Mouse (Mus musculus): ENCODE data around the gene Cacna2d3. TPM values are rescaled to one million over a fixed set of nuclear protein-coding genes. Genes with fewer than 3 reads are reported as not detected.

The Cacna2d3 gene
- polyA plus RNA-seq, 1 experiment from 2014 or later: 1.1 TPM

DNA sequence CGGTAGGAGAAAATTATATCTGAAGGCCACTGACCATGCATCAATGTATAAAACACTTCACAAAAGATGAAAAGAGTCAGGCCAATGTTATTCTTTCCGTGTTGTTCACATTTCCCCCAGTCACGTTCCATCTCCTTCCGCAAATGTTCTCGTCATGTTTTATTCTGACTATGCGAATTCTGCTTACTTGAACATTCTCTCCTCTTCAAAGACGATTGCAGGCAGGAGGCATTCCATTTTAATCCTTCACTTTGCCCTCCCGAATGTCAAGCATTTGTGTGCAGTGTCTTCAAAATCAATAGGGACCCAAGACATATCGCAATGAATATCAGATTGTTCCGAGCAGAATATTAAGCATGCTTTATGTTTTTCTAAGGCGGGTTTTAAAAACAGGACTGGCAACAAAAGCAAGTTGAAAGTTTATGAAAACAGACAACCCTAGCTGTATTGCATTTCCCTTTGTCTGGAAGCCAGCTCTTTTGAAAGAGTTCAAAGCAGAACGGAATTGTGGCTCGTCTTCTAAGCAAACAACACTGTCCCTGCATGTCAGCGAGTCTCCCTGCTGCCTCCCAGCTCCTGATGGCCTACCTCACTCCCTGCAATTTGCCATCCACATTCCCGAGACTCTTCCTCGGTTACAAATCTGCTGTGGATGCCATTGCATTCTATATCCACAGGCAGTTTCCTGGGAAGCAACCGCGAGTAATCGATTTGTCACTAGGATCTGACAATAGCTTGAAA is 492.5 kb downstream of the Cacna2d3 start:
- Histone ChIP-seq H3K9me3 (no peaks in the 10 kb centered on the region), H3K27me3 (ENCODE audit: insufficient read depth, poor library complexity, severe bottlenecking) (no peaks in the 10 kb centered on the region), H3K4me1 (peaks cover 6% of the 10 kb centered on the region; the same call in 1 of the 2 replicates), H3K4me3 (no peak overlapping the region), H3K36me3 (no peaks in the 10 kb centered on the region), H3K27ac (peak overlapping the region; percentile 42; the same call in 1 of the 2 replicates)
- 62% methylated on average over 19 of the region's 19 CpGs for WGBS
- no peak for DNase-seq (ENCODE audit: low spot score)

- Histone ChIP-seq H3K4me3 (no peak overlapping the region), H3K9me3 (no peaks in the 10 kb centered on the region), H3K36me3 (no peaks in the 10 kb centered on the region), H3K4me1 (peaks cover 6% of the 10 kb centered on the region; the same call in 1 of the 2 replicates), H3K27me3 (ENCODE audit: insufficient read depth, poor library complexity, severe bottlenecking) (no peaks in the 10 kb centered on the region), H3K27ac (peak overlapping the region; percentile 19; the same call in 1 of the 2 replicates)
- DNase-seq (ENCODE audit: low spot score): no peak
Measured at GRCm38 (mm10) chr14:29228471-29228870, 493.2 kb downstream of the Cacna2d3 start.

- H3K4me1 ChIP-seq: peaks cover 6% of the 10 kb centered on the region; the same call in 1 of the 2 replicates
- no peaks in the 10 kb centered on the region for H3K9me3 ChIP-seq
- H3K27me3 ChIP-seq (ENCODE audit: insufficient read depth, poor library complexity, severe bottlenecking): no peaks in the 10 kb centered on the region
- H3K36me3 ChIP-seq: no peaks in the 10 kb centered on the region
- WGBS: 31% methylated on average over 2 of the region's 2 CpGs
- H3K4me3 ChIP-seq: no peak overlapping the region
- DNase-seq (ENCODE audit: low spot score): no peak
- peak overlapping the region; percentile 22; the same call in 1 of the 2 replicates for H3K27ac ChIP-seq
Measured at GRCm38 (mm10) chr14:29227959-29228358, 493.7 kb downstream of the Cacna2d3 start.

- Histone ChIP-seq H3K27me3 (ENCODE audit: insufficient read depth, poor library complexity, severe bottlenecking) (no peaks in the 10 kb centered on the region), H3K9me3 (no peaks in the 10 kb centered on the region), H3K36me3 (no peaks in the 10 kb centered on the region), H3K4me3 (no peak overlapping the region), H3K27ac (no peak overlapping the region), H3K4me1 (peaks cover 6% of the 10 kb centered on the region; the same call in 1 of the 2 replicates)
- no peak for DNase-seq (ENCODE audit: low spot score)
- 58% methylated on average over 2 of the region's 2 CpGs for WGBS
Measured at GRCm38 (mm10) chr14:29225754-29226365, 495.8 kb downstream of the Cacna2d3 start.

- H3K4me3 ChIP-seq: no peak overlapping the region
- 82% methylated on average over 1 of the region's 1 CpGs for WGBS
- no peak for DNase-seq (ENCODE audit: low spot score)
- no peaks in the 10 kb centered on the region for H3K36me3 ChIP-seq
- no peaks in the 10 kb centered on the region for H3K27me3 ChIP-seq (ENCODE audit: insufficient read depth, poor library complexity, severe bottlenecking)
- no peaks in the 10 kb centered on the region for H3K4me1 ChIP-seq
- H3K9me3 ChIP-seq: no peaks in the 10 kb centered on the region
- no peak overlapping the region for H3K27ac ChIP-seq
Measured at GRCm38 (mm10) chr14:29223012-29223411, 498.7 kb downstream of the Cacna2d3 start.

DNA sequence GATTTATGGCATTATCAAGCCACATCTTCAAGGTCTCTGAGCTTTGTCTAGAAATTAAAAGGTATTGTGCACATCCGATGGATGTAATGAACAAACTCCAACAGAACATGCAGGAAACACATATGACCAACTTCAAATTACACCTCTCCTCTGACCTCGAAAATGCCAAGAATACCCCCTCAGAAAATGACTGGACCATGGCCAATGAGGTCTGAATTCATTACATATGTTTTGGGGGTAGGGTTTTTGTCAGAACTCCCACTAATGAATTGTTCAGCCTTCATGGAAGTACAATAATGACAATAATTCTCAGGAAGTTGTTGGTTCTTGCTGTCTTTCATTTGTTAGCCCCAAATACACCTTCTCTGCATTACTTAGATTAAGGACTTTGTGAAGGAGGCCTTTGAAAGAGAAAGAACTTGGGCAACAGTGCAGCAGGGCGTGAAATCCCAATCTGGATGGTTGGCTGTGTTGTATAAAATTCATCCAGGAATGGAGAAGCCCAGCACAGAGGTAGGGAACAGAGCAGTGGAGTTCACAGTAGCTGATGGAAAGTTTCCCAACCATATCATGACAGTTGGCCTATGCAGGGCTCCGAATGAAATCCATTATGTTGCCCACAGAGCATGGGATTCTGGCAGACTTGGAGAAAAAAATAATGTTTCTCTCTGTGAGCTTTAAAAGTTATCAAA is 499.3 kb downstream of the Cacna2d3 start:
- Histone ChIP-seq H3K27me3 (ENCODE audit: insufficient read depth, poor library complexity, severe bottlenecking) (no peaks in the 10 kb centered on the region), H3K4me3 (no peak overlapping the region), H3K9me3 (no peaks in the 10 kb centered on the region), H3K36me3 (no peaks in the 10 kb centered on the region), H3K4me1 (no peaks in the 10 kb centered on the region), H3K27ac (no peak overlapping the region)
- no peak for DNase-seq (ENCODE audit: low spot score)
- WGBS: 86% methylated on average over 4 of the region's 4 CpGs

DNA sequence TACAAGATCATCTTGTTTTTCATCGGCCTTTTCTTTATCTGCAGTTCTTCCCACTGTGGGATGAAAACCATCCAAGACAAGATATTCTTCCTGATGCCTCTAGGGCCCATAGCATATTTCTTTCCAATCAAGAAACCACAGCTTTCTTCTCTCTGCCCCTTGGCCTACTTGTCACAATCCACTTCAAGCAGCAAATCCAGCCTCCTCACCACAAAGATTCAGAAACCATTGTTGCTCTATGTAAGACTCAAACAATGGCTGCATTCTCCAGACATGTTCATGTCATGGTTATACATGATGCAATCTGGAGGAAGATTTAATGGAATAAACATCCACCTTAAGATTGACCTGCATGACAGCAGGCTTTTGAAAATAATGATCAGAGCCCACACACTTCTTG is 505.6 kb downstream of the Cacna2d3 start:
- H3K36me3 ChIP-seq: no peaks in the 10 kb centered on the region
- H3K9me3 ChIP-seq: no peaks in the 10 kb centered on the region
- no peaks in the 10 kb centered on the region for H3K27me3 ChIP-seq (ENCODE audit: insufficient read depth, poor library complexity, severe bottlenecking)
- no peaks in the 10 kb centered on the region for H3K4me1 ChIP-seq
- no peak overlapping the region for H3K27ac ChIP-seq
- no peak overlapping the region for H3K4me3 ChIP-seq
- 73% methylated on average over 1 of the region's 1 CpGs for WGBS
- no peak for DNase-seq (ENCODE audit: low spot score)

GRCm38 (mm10) chr14:29204967-29205268 is 516.7 kb downstream of the Cacna2d3 start:
- no peaks in the 10 kb centered on the region for H3K9me3 ChIP-seq
- DNase-seq (ENCODE audit: low spot score): no peak
- no peaks in the 10 kb centered on the region for H3K27me3 ChIP-seq (ENCODE audit: insufficient read depth, poor library complexity, severe bottlenecking)
- no peak overlapping the region for H3K4me3 ChIP-seq
- H3K4me1 ChIP-seq: no peaks in the 10 kb centered on the region
- WGBS: 96% methylated on average over 1 of the region's 1 CpGs
- no peaks in the 10 kb centered on the region for H3K36me3 ChIP-seq
- no peak overlapping the region for H3K27ac ChIP-seq

DNA sequence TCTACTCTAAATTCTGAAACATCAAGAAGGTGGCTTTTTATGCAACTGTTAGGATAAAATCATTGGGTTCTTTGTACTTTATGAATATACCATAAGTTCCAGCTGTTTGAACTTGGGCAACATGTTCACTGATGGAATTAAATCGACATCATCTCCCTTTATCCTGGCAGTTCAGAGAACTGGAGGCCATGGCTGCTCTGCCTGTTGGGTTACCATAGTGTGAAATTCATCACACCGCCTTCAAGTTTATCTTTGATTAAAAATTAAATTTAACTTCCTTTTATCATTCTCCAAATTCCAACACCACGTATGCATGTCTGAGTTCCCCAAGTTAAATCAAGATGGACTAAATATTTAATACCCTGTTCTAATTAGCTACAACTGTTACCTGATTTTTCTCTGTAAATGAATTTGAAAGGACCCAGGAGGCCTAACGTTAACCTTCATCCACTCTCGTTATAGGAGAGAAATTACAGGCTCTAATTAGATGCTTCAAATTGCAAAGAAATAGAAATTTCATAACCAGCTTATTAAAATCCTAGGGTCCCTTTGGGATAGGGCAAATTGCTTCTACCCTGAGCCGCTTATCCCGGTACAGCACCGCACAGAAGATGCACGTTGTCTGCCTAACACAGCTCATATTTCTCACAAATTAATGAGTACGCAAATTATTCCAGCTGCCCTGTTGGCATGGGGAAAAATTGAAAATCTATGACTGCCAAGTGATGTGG is 517.3 kb downstream of the Cacna2d3 start:
- no peak overlapping the region for H3K4me3 ChIP-seq
- no peaks in the 10 kb centered on the region for H3K4me1 ChIP-seq
- H3K27ac ChIP-seq: no peak overlapping the region
- H3K27me3 ChIP-seq (ENCODE audit: insufficient read depth, poor library complexity, severe bottlenecking): no peaks in the 10 kb centered on the region
- no peaks in the 10 kb centered on the region for H3K36me3 ChIP-seq
- H3K9me3 ChIP-seq: no peaks in the 10 kb centered on the region
- DNase-seq (ENCODE audit: low spot score): no peak
- WGBS: 86% methylated on average over 10 of the region's 10 CpGs

DNA sequence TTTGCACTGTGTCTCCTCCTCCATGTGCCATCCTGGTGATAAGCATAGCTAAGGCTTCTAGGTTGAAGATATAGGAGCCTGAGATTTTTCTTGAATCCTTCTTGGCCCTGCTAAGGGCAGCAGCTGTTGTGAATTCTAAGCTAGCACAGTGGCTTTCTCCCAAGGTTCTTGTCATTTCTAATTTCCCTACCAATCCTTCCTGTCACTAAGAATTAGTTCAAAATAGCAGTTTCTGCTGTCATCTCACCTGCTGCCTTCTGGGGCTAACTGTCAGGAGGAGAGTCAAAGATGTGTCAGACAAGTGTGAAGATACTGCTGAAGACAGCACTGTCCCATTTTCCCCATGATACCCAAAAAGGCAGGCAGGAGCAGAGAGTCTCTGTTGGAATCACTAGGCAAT is 525.5 kb downstream of the Cacna2d3 start:
- DNase-seq (ENCODE audit: low spot score): no peak
- Histone ChIP-seq H3K9me3 (no peaks in the 10 kb centered on the region), H3K4me1 (no peaks in the 10 kb centered on the region), H3K27ac (no peak overlapping the region), H3K4me3 (no peak overlapping the region), H3K27me3 (ENCODE audit: insufficient read depth, poor library complexity, severe bottlenecking) (no peaks in the 10 kb centered on the region), H3K36me3 (no peaks in the 10 kb centered on the region)

GRCm38 (mm10) chr14:29191426-29191825 is 530.2 kb downstream of the Cacna2d3 start:
- Histone ChIP-seq H3K4me3 (no peak overlapping the region), H3K9me3 (no peaks in the 10 kb centered on the region), H3K4me1 (no peaks in the 10 kb centered on the region), H3K27ac (no peak overlapping the region), H3K27me3 (ENCODE audit: insufficient read depth, poor library complexity, severe bottlenecking) (no peaks in the 10 kb centered on the region), H3K36me3 (no peaks in the 10 kb centered on the region)
- no peak for DNase-seq (ENCODE audit: low spot score)
- WGBS: 85% methylated on average over 3 of the region's 3 CpGs

DNA sequence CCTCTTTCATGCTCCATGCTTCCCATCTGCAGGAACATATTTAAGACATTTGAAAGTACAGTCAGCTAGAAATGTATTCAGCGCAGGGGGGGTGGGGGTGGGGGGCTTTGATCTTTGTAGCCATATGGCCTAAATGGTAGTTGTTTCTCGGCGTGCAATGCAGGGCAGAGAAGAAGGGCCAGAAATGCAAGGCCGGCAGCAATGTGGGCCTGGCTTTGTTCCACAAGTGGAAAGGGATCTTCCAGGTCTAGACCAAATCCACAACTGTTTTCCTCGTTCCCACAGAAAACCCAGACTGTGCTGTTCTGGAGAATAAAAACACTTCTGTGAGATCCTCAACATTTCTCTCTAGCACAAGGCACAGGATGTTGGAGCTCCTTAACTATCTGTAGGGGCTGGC is 537.9 kb downstream of the Cacna2d3 start:
- DNase-seq (ENCODE audit: low spot score): no peak
- Histone ChIP-seq H3K4me1 (peaks cover 11% of the 10 kb centered on the region), H3K9me3 (no peaks in the 10 kb centered on the region), H3K27ac (no peak overlapping the region), H3K27me3 (ENCODE audit: insufficient read depth, poor library complexity, severe bottlenecking) (no peaks in the 10 kb centered on the region), H3K4me3 (no peak overlapping the region), H3K36me3 (no peaks in the 10 kb centered on the region)
- WGBS: 84% methylated on average over 5 of the region's 5 CpGs

All from heart, embryonic 10.5 days (tissue).